Mouse (Mus musculus) gonadal fat pad, adult 2 months (tissue): ENCODE data around the gene Chrna3. TPM values are rescaled to one million over a fixed set of nuclear protein-coding genes. Genes with fewer than 3 reads are reported as not detected.

Experiments
- DNase-seq: peaks from one replicate; pipeline ENCODE4 v3.0.0-alpha.2; 2012; ENCODE audit warnings: low read depth
- polyA plus RNA-seq: library from polyadenylated mRNA; depleted of rRNA; stranded (reverse); fragments of >200 nt; gene quantifications from 2 replicates; pipeline ENCODE4 v1.2.3, GENCODE M21; 2012; rRNA removed

The Chrna3 gene
- polyA plus RNA-seq, 1 experiment: not detected

DNA sequence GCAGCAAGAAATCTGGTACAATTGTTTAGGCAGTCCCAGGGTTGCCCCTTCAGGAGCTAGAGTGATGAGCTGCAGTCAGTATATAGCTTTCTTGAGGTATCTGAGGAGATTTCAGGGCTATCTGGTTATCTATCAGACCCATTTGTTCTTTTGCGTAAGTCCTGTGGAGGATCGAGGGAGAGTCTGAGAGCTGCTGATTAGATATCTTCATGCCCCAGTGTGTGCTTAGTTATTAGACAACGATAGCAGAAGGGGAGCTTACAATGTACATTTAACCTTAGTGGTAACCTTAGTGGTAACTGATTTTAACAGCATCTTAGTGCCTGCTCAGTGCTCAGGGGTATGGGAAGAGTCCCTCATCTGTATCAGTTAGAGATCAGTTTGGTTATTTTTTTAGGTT is 30.7 kb downstream of the Chrna3 start:
- DNase-seq: no peak

DNA sequence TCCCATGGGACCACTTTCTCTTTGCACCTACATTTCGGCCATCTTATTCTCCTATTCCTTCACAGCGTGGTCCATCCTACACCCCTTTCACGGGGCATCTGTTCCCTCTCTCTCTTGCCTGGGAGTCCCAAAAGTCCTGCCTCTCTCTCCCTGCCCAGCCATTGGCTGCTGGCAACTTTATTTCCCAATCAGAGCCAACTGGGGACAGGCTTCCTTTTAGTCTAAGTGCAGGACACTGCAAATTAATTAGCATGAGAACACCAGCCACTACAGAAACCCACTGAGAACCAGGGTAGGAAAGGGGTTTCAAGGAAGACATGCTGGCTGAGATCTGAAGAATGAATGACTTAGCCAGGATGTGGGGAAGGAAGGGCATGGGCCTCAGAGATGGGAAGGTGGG is 32.0 kb downstream of the Chrna3 start:
- DNase-seq: no peak

DNA sequence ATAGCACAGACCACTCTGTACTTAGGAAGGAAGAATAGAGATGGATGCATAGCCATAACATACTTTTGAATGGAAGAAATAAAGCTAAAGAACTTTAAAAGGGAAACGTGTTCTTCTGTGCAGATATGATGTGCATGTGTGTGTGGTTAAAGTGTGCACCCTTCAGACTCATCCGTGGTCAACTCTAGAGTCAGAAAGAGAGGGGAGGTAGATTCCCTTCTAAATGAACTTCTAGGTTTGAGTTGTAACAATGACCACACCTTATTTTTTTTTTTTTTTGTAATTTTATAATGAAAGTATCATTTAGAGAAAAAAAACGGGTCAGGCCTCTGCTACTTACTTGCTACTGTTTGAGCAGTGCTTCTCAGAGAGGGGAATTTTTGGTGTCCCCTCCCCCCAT is 36.0 kb downstream of the Chrna3 start:
- no peak for DNase-seq

DNA sequence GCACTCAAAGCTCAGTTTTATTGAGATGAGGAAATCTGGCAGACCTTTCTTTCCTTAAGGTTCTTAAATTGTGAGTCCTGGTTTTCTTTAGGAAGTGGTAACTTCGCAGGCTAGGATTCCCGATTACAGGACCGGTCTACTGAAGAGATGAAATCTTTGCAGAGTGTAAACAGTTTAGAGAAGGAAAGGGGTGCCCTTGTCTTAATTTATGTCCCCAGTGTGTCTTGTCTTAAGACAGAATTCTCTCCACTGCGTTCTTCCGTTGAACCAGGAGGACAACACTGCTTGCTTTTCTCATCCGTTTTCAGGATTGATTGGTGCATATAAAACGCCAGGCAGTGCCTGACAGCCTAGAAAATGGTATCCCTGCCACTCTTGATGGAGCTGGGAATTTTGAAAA is 44.0 kb downstream of the Chrna3 start:
- no peak for DNase-seq

DNA sequence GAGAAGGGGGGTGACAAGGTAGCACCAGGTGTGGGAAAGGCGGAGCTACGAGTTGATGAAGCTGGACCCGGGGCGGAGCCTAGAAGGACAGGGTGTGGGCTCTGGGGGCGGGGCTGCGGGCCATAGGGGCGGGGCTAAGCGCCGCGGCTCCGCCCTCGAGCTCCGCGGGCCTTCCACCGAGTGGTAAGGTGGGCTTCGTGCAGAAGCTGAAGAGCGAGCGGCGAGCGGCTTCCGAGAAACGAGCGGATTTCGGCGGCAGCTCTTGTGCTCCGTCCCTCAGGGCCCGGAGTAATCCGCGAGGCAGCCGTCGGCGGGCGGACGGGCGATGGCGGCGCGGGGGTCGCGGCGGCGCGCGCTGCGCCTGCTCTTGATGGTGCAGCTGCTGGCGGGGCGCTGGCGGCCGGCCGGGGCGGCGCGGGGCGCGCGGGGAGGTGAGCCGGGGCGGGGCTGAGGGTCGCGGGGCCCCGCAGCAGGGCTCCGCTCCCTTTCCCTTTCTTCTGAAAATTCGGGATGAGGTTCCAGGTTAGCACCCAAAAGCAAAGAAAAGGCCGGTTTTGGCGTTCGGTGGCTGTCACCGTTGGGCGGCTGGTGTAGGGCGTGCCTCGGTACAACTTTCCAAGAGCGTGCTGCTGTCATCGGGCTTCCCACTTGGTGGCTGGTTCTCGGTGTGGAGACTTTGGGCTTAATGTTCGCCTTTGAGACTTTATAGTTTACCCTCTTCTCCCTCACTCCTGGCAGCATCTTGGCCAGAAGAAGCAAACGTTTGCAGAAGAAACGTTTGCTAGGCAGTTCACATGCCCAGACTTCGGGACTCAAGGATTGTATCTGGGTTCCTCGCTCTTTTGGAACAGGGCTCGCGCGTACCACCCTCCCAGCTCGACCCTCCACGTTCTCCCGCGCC is 44.8 kb downstream of the Chrna3 start:
- DNase-seq: no peak

DNA sequence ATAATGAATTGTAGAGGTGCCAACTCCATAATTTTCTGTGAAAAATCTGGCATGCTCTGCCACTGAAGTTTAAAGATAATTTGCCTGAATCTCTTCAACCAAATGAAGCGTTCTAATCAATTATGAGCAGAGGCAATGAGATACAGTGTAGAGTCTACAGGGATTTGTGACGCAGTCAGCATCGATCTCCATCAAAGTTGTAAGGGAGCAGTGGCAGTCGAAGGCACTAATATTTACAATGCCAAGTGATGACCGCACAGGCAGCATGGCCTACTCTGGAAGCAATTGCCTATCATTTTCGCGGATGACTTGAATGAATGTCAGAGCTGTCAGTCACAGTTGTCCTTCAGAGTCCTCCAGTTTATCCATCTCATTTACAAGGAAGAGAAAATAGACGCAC is 45.7 kb downstream of the Chrna3 start, which contains the start of gene Chrna5:
Chrna5 (plus strand) TSS at position 207 of the 400 bp plus-strand sequence.
- no peak for DNase-seq

DNA sequence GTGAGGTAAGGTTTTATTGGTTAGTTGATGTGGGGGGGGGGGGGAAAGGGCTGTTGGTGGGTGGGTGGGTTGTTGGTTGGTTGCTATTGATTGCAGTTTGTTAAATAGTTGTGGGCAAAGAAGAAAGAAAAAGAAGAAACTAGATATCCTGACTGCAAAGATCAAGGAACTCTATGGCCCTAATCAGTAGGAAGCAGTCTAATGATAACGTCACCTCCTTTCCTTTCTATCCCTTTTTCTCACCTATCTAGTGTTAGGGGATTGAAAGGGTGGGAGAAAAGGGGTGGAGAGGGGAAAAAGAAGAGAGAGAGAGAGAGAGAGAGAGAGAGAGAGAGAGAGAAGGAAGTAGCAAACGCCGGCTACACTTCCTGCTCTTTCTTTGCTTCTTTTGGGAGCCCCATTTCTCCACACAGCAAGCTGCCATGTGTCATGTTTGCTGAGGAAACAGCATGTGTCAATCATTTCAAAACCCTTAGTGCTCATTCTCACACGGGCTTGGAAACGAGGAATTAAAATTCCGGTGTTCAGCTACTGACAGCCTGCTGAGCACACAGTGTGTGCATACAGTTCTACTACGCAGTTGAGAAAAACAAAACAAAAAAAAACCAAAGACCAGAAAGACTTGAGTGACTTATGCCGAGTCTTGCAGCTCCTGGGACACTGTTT is 56.3 kb downstream of the Chrna3 start:
- no peak for DNase-seq

DNA sequence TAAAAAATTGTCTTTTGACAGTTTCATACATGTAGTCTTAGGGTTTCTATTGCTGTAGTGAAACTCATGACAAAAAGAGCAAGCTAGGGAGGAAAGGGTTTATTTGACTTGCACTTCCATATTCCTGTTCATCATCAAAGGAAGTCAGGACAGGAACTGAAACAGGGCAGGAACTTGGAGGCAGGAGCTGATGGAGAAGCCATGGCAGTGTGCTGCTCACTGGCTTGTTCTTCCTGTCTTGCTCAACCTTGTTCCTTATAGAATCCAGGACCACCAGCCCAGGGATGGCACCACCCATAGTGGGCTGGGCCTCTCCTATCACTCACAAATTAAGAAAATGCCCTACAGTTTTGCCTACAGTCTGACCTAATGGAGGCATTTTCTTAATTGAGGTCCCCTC is 62.7 kb downstream of the Chrna3 start:
- no peak for DNase-seq

DNA sequence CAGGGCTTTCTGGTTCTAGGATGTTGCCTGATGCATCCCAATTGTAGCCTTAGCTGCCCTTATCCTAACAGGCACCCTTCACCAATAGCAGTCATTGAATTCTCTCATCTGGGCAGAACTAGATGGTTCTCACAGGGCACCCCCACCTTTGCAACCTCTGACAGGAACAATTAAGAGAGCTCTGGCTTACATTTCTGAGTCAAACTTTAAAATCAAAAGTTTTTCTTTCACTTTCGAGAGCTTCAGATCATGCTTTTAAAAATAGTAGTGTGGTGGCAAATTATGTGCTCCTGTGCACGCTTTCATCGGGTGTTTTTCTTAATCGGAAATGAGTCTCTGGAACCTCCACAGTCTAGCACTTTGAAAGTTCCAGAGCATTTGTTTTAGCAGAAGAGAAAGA is 65.3 kb downstream of the Chrna3 start:
- no peak for DNase-seq

Other genes with a start within 250 kb of the Chrna3 start
- 9.6 and 12.7 TPM in 2 replicates for gene Ireb2, start 162.8 kb downstream of the Chrna3 start, polyA plus RNA-seq
- gene Hykk, start 109.3 kb downstream of the Chrna3 start, polyA plus RNA-seq: 1.3 and 2.1 TPM in 2 replicates
- gene Psma4, start 75.8 kb downstream of the Chrna3 start, polyA plus RNA-seq: 67.1 and 81.7 TPM in 2 replicates
- 0.41 TPM in 1 of 2 replicates, not detected in the other for gene AY074887, start 75.6 kb downstream of the Chrna3 start, polyA plus RNA-seq
- gene Chrna5, start 45.7 kb downstream of the Chrna3 start, polyA plus RNA-seq: 0.10 and 0.14 TPM in 2 replicates
- 0.03 TPM in 1 of 2 replicates, not detected in the other for gene Chrnb4, start 22.2 kb upstream of the Chrna3 start, polyA plus RNA-seq
- 10.4 and 15.4 TPM in 2 replicates for gene Ube2q2, start 122.3 kb upstream of the Chrna3 start, polyA plus RNA-seq
- 17.4 and 20.2 TPM in 2 replicates for gene Fbxo22, start 182.4 kb upstream of the Chrna3 start, polyA plus RNA-seq